Mouse (Mus musculus) midbrain, embryonic 16.5 days (tissue): Measurements from ENCODE around the gene Fam186b. TPM values are rescaled to one million over a fixed set of nuclear protein-coding genes. Genes with fewer than 3 reads are reported as not detected.

ENCODE experiments used
- ATAC-seq: fragments of 200-750 bp; cut with Nextera tagmentation; 2 replicates; pipeline ENCODE4 v1.8.0; 2017; ENCODE audit warnings: moderate TSS enrichment
- H3K27ac ChIP-seq: fragments of 300-500 bp; sonication (generic); 2 replicates; pipeline ENCODE4 v1.5.1; 2014; ENCODE audit warnings: mild to moderate bottlenecking, low read length, mixed read lengths
- H3K27me3 ChIP-seq: fragments of 300-500 bp; sonication (generic); 2 replicates; pipeline ENCODE4 v1.6.1; 2014; ENCODE audit warnings: low read depth, low read length, mixed read lengths; ENCODE audit not compliant: control insufficient read depth, insufficient read depth
- H3K36me3 ChIP-seq: fragments of 300-500 bp; sonication (generic); 2 replicates; pipeline ENCODE4 v1.6.1; 2014; ENCODE audit warnings: mild to moderate bottlenecking, low read length, moderate library complexity, mixed read lengths; ENCODE audit not compliant: control insufficient read depth, insufficient read depth
- H3K4me1 ChIP-seq: fragments of 300-500 bp; sonication (generic); 2 replicates; pipeline ENCODE4 v1.6.1; 2014; ENCODE audit warnings: mild to moderate bottlenecking, low read length, mixed read lengths; ENCODE audit not compliant: control insufficient read depth, insufficient read depth
- H3K4me2 ChIP-seq: fragments of 300-500 bp; sonication (generic); 2 replicates; pipeline ENCODE4 v1.6.1; 2014; ENCODE audit warnings: mild to moderate bottlenecking, low read length, mixed read lengths
- H3K4me3 ChIP-seq: fragments of 300-500 bp; sonication (generic); 2 replicates; pipeline ENCODE4 v1.5.1; 2014; ENCODE audit warnings: low read depth, mild to moderate bottlenecking, low read length, moderate library complexity, mixed read lengths
- H3K9ac ChIP-seq: fragments of 300-500 bp; sonication (generic); 2 replicates; pipeline ENCODE4 v1.6.1; 2014; ENCODE audit warnings: low read depth, low read length, mixed read lengths
- H3K9me3 ChIP-seq: fragments of 300-500 bp; sonication (generic); replicated peaks from 2 replicates; pipeline ENCODE4 v1.6.1; 2014; ENCODE audit warnings: mild to moderate bottlenecking, low read length, mixed read lengths; ENCODE audit not compliant: control insufficient read depth, poor library complexity, severe bottlenecking
- WGBS: fragments of 180-500 bp; shearing (Covaris S2); extraction: QIAGEN DNeasy Blood & Tissue Kit; methylation state at CpG from one replicate; pipeline ENCODE4 v1.1.7; 2014; 5-methylcytosine and 5-hydroxymethylcytosine counted together
- polyA plus RNA-seq: library from polyadenylated mRNA; unstranded; fragments of >200 nt; fragmentation: Nextera tagmentation; extraction: Ambion mirVana; gene quantifications from 2 replicates; pipeline ENCODE4 v1.2.1, GENCODE M21; 2015

Fam186b gene
- polyA plus RNA-seq, 1 experiment from 2014 or later: 0.53 TPM

GRCm38 (mm10) chr15:99326407-99326806, 30.7 kb upstream of the Fam186b start:
- Histone ChIP-seq H3K9ac (no peak overlapping the region), H3K36me3 (peaks cover 16% of the 10 kb centered on the region), H3K4me2 (no peak overlapping the region), H3K9me3 (no peaks in the 10 kb centered on the region), H3K4me1 (no peaks in the 10 kb centered on the region), H3K27me3 (no peaks in the 10 kb centered on the region), H3K4me3 (no peak overlapping the region), H3K27ac (no peak overlapping the region)
- ATAC-seq: no peak
- WGBS: 64% methylated on average over 2 of the region's 2 CpGs

- Histone ChIP-seq H3K4me3 (no peak overlapping the region), H3K4me1 (no peaks in the 10 kb centered on the region), H3K36me3 (peaks cover 16% of the 10 kb centered on the region), H3K4me2 (no peak overlapping the region), H3K27me3 (no peaks in the 10 kb centered on the region), H3K9ac (no peak overlapping the region), H3K9me3 (no peaks in the 10 kb centered on the region), H3K27ac (no peak overlapping the region)
- 94% methylated on average over 6 of the region's 6 CpGs for WGBS
- no peak for ATAC-seq
Observed at GRCm38 (mm10) chr15:99325598-99325997, 29.9 kb upstream of the Fam186b start.

GRCm38 (mm10) chr15:99324151-99324550, 28.5 kb upstream of the Fam186b start:
- no peaks in the 10 kb centered on the region for H3K9me3 ChIP-seq
- H3K27me3 ChIP-seq: no peaks in the 10 kb centered on the region
- WGBS: 90% methylated on average over 9 of the region's 9 CpGs
- ATAC-seq: no peak
- peaks cover 16% of the 10 kb centered on the region for H3K36me3 ChIP-seq
- H3K4me3 ChIP-seq: no peak overlapping the region
- H3K4me2 ChIP-seq: no peak overlapping the region
- no peak overlapping the region for H3K9ac ChIP-seq
- H3K4me1 ChIP-seq: no peaks in the 10 kb centered on the region
- H3K27ac ChIP-seq: no peak overlapping the region

- no peak overlapping the region for H3K9ac ChIP-seq
- no peak overlapping the region for H3K4me3 ChIP-seq
- H3K36me3 ChIP-seq: peaks cover 19% of the 10 kb centered on the region
- ATAC-seq: no peak
- no peak overlapping the region for H3K4me2 ChIP-seq
- H3K27ac ChIP-seq: no peak overlapping the region
- no peaks in the 10 kb centered on the region for H3K27me3 ChIP-seq
- no peaks in the 10 kb centered on the region for H3K9me3 ChIP-seq
- H3K4me1 ChIP-seq: no peaks in the 10 kb centered on the region
- WGBS: 87% methylated on average over 9 of the region's 9 CpGs
Observed at GRCm38 (mm10) chr15:99320978-99321377, 25.3 kb upstream of the Fam186b start.

- H3K9me3 ChIP-seq: no peaks in the 10 kb centered on the region
- no peak overlapping the region for H3K27ac ChIP-seq
- H3K4me2 ChIP-seq: no peak overlapping the region
- H3K4me3 ChIP-seq: no peak overlapping the region
- no peak overlapping the region for H3K9ac ChIP-seq
- H3K36me3 ChIP-seq: peaks cover 23% of the 10 kb centered on the region
- no peaks in the 10 kb centered on the region for H3K4me1 ChIP-seq
- 85% methylated on average over 10 of the region's 10 CpGs for WGBS
- H3K27me3 ChIP-seq: no peaks in the 10 kb centered on the region
- no peak for ATAC-seq
Observed at GRCm38 (mm10) chr15:99320168-99320674, 24.5 kb upstream of the Fam186b start.

GRCm38 (mm10) chr15:99319411-99319871, 23.8 kb upstream of the Fam186b start:
- no peak for ATAC-seq
- H3K9ac ChIP-seq: no peak overlapping the region
- no peaks in the 10 kb centered on the region for H3K27me3 ChIP-seq
- H3K4me2 ChIP-seq: no peak overlapping the region
- H3K27ac ChIP-seq: no peak overlapping the region
- no peak overlapping the region for H3K4me3 ChIP-seq
- no peaks in the 10 kb centered on the region for H3K4me1 ChIP-seq
- H3K9me3 ChIP-seq: no peaks in the 10 kb centered on the region
- 75% methylated on average over 3 of the region's 3 CpGs for WGBS
- peaks cover 19% of the 10 kb centered on the region for H3K36me3 ChIP-seq

GRCm38 (mm10) chr15:99318861-99319410, 23.2 kb upstream of the Fam186b start:
- Histone ChIP-seq H3K4me3 (no peak overlapping the region), H3K36me3 (peaks cover 19% of the 10 kb centered on the region), H3K27ac (no peak overlapping the region), H3K27me3 (no peaks in the 10 kb centered on the region), H3K4me1 (no peaks in the 10 kb centered on the region), H3K4me2 (no peak overlapping the region), H3K9ac (no peak overlapping the region), H3K9me3 (no peaks in the 10 kb centered on the region)
- 93% methylated on average over 14 of the region's 14 CpGs for WGBS
- no peak for ATAC-seq

- no peak overlapping the region for H3K4me3 ChIP-seq
- H3K36me3 ChIP-seq: peaks cover 19% of the 10 kb centered on the region
- no peak overlapping the region for H3K9ac ChIP-seq
- no peak overlapping the region for H3K4me2 ChIP-seq
- ATAC-seq: no peak
- H3K4me1 ChIP-seq: no peaks in the 10 kb centered on the region
- peak overlapping the region; percentile 28; the same call in 1 of the 2 replicates for H3K27ac ChIP-seq
- H3K9me3 ChIP-seq: no peaks in the 10 kb centered on the region
- WGBS: 91% methylated on average over 6 of the region's 6 CpGs
- no peaks in the 10 kb centered on the region for H3K27me3 ChIP-seq
Observed at GRCm38 (mm10) chr15:99318071-99318470, 22.4 kb upstream of the Fam186b start.

- H3K9me3 ChIP-seq: no peaks in the 10 kb centered on the region
- no peak overlapping the region for H3K9ac ChIP-seq
- peaks cover 21% of the 10 kb centered on the region for H3K36me3 ChIP-seq
- no peaks in the 10 kb centered on the region for H3K27me3 ChIP-seq
- ATAC-seq: 0 out of 2 replicates have a peak, but pooled peaks have one; percentile 19
- no peaks in the 10 kb centered on the region for H3K4me1 ChIP-seq
- no peak overlapping the region for H3K4me3 ChIP-seq
- 90% methylated on average over 2 of the region's 2 CpGs for WGBS
- H3K4me2 ChIP-seq: no peak overlapping the region
- H3K27ac ChIP-seq: peak overlapping the region; percentile 65
Observed at GRCm38 (mm10) chr15:99317267-99317651, 21.6 kb upstream of the Fam186b start.
